Mouse (Mus musculus): ENCODE data around the gene Stx3. TPM values are rescaled to one million over a fixed set of nuclear protein-coding genes. Genes with fewer than 3 reads are reported as not detected.

Stx3 gene
- 34.6 TPM for polyA plus RNA-seq (2015; fragmentation: Illumina TruSeq; extraction: RNeasy Lipid Tissue Mini Kit (QIAGEN cat#74804); ENCODE audit: low read depth, low replicate concordance)

GRCm38 (mm10) chr19:11819143-11819700 lies at the start of gene Stx3:
Stx3 (minus strand) TSS chr19:11819403.

DNA sequence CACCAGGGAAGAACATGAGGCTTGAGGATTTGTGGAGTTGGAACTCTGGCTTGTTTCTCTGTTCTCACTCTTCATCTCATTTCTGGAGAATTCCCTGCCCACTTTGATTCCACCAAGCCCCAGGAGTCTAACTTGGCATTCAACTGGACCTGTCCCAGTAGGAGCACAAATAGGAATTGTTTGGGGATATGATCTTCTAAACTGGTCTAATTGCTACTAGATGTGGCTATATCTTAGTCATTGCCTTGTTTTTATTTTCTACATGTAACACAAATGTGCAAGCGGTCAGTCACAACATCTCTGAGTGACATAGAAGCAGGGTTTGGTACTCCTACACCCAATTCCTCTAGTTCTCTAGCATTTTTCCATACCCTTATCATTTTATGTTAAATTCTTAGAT lies 41.8 kb upstream of the Stx3 start, which contains the start of gene Olfr1418:
Gene Olfr1418 (minus strand): TSS at position 101 of the 400 bp plus-strand sequence.

GRCm38 (mm10) chr19:11839119-11839518 lies 19.9 kb upstream of the Stx3 start, which contains the start of gene Olfr1417:
Olfr1417 (minus strand) TSS chr19:11839219.

DNA sequence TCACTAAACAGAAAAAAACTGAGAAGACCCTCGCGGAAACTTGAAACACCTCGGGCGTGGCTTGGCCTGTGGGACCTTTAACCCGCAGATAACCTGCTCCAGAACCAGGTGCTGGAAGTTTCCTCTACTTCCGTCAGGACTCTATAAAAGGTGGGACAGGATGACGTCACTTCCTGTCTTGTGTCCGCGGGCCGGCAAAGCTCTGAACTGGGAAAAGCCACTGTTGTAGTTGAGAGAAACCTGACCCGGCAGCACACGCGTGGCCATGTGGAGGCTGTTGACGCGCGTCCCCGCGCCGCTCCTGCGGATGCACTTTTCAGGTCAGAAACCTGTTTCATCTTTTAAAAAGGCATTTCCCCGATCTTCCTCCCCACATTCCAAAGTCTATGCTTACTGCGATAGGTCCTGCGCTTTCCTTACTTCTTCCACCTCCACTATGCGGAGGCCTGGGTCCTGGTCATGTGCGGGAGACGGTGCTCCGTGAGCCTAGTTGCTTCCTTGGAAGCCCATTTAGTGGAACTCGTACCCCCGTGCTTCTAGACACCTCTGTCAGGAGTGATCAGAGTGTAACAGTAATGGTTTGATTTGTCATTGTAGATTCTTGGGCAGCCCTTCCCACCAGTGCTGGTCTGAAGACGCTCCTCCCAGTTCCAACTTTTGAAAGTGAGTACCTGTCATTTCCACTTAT lies 48.9 kb downstream of the Stx3 start, which contains the start of gene Mrpl16:
Gene Mrpl16 (plus strand): TSS at position 187 of the 688 bp plus-strand sequence.

GRCm38 (mm10) chr19:11747298-11747697 lies 71.9 kb downstream of the Stx3 start, which contains the start of gene Gif:
Gif (plus strand) TSS chr19:11747554.

Other genes starting within 250 kb of the Stx3 start
- 1.9 TPM for gene Ms4a6d, start 214.6 kb downstream of the Stx3 start, polyA plus RNA-seq (2015; fragmentation: Illumina TruSeq; extraction: RNeasy Lipid Tissue Mini Kit (QIAGEN cat#74804); ENCODE audit: low read depth, low replicate concordance)
- gene Ms4a2, start 195.7 kb downstream of the Stx3 start, polyA plus RNA-seq (2015; fragmentation: Illumina TruSeq; extraction: RNeasy Lipid Tissue Mini Kit (QIAGEN cat#74804); ENCODE audit: low read depth, low replicate concordance): not detected
- gene Ms4a3, start 178.6 kb downstream of the Stx3 start, polyA plus RNA-seq (2015; fragmentation: Illumina TruSeq; extraction: RNeasy Lipid Tissue Mini Kit (QIAGEN cat#74804); ENCODE audit: low read depth, low replicate concordance): not detected
- not detected for gene Oosp2, start 158.8 kb downstream of the Stx3 start, polyA plus RNA-seq (2015; fragmentation: Illumina TruSeq; extraction: RNeasy Lipid Tissue Mini Kit (QIAGEN cat#74804); ENCODE audit: low read depth, low replicate concordance)
- not detected for gene Oosp1, start 128.3 kb downstream of the Stx3 start, polyA plus RNA-seq (2015; fragmentation: Illumina TruSeq; extraction: RNeasy Lipid Tissue Mini Kit (QIAGEN cat#74804); ENCODE audit: low read depth, low replicate concordance)
- gene Oosp3, start 122.3 kb downstream of the Stx3 start, polyA plus RNA-seq (2015; fragmentation: Illumina TruSeq; extraction: RNeasy Lipid Tissue Mini Kit (QIAGEN cat#74804); ENCODE audit: low read depth, low replicate concordance): not detected
- not detected for gene Gif, start 71.8 kb downstream of the Stx3 start, polyA plus RNA-seq (2015; fragmentation: Illumina TruSeq; extraction: RNeasy Lipid Tissue Mini Kit (QIAGEN cat#74804); ENCODE audit: low read depth, low replicate concordance)
- 59.0 TPM for gene Mrpl16, start 49.0 kb downstream of the Stx3 start, polyA plus RNA-seq (2015; fragmentation: Illumina TruSeq; extraction: RNeasy Lipid Tissue Mini Kit (QIAGEN cat#74804); ENCODE audit: low read depth, low replicate concordance)
- not detected for gene Olfr1417, start 19.8 kb upstream of the Stx3 start, polyA plus RNA-seq (2015; fragmentation: Illumina TruSeq; extraction: RNeasy Lipid Tissue Mini Kit (QIAGEN cat#74804); ENCODE audit: low read depth, low replicate concordance)
- not detected for gene Olfr1418, start 41.7 kb upstream of the Stx3 start, polyA plus RNA-seq (2015; fragmentation: Illumina TruSeq; extraction: RNeasy Lipid Tissue Mini Kit (QIAGEN cat#74804); ENCODE audit: low read depth, low replicate concordance)
- not detected for gene Olfr1419, start 55.7 kb upstream of the Stx3 start, polyA plus RNA-seq (2015; fragmentation: Illumina TruSeq; extraction: RNeasy Lipid Tissue Mini Kit (QIAGEN cat#74804); ENCODE audit: low read depth, low replicate concordance)
- not detected for gene Olfr1420, start 67.2 kb upstream of the Stx3 start, polyA plus RNA-seq (2015; fragmentation: Illumina TruSeq; extraction: RNeasy Lipid Tissue Mini Kit (QIAGEN cat#74804); ENCODE audit: low read depth, low replicate concordance)
- 13.3 TPM for gene Patl1, start 93.0 kb upstream of the Stx3 start, polyA plus RNA-seq (2015; fragmentation: Illumina TruSeq; extraction: RNeasy Lipid Tissue Mini Kit (QIAGEN cat#74804); ENCODE audit: low read depth, low replicate concordance)
- gene Osbp, start 146.5 kb upstream of the Stx3 start, polyA plus RNA-seq (2015; fragmentation: Illumina TruSeq; extraction: RNeasy Lipid Tissue Mini Kit (QIAGEN cat#74804); ENCODE audit: low read depth, low replicate concordance): 35.7 TPM
- not detected for gene Olfr1423, start 221.9 kb upstream of the Stx3 start, polyA plus RNA-seq (2015; fragmentation: Illumina TruSeq; extraction: RNeasy Lipid Tissue Mini Kit (QIAGEN cat#74804); ENCODE audit: low read depth, low replicate concordance)
- gene Olfr1424, start 243.3 kb upstream of the Stx3 start, polyA plus RNA-seq (2015; fragmentation: Illumina TruSeq; extraction: RNeasy Lipid Tissue Mini Kit (QIAGEN cat#74804); ENCODE audit: low read depth, low replicate concordance): not detected

Data from brain, adult 10 weeks (tissue).